Mouse (Mus musculus) stomach, embryonic 14.5 days (tissue): ENCODE data around the gene Hibch. TPM values are rescaled to one million over a fixed set of nuclear protein-coding genes. Genes with fewer than 3 reads are reported as not detected.
"Not testable (repeated sequence)": the region's sequence is repeated elsewhere in the genome, so short reads cannot be mapped to it uniquely, and the experiment has no call there.

Experiments
- ATAC-seq: fragments of 200-750 bp; cut with Nextera tagmentation; 2 replicates; pipeline ENCODE4 v1.8.0; 2017; ENCODE audit warnings: low read depth, moderate TSS enrichment; ENCODE audit not compliant: insufficient number of reproducible peaks, insufficient read depth, low FRiP score
- H3K27ac ChIP-seq: fragments of 300-500 bp; sonication (generic); 2 replicates; pipeline ENCODE4 v1.5.1; 2014; ENCODE audit warnings: mild to moderate bottlenecking, low read length, moderate library complexity, mixed read lengths
- H3K27me3 ChIP-seq: fragments of 300-500 bp; sonication (generic); 2 replicates; pipeline ENCODE4 v1.6.1; 2014; ENCODE audit warnings: low read length, control low read depth, mixed read lengths; ENCODE audit not compliant: control insufficient read depth, insufficient read depth
- H3K36me3 ChIP-seq: fragments of 300-500 bp; sonication (generic); 2 replicates; pipeline ENCODE4 v1.6.1; 2014; ENCODE audit warnings: mild to moderate bottlenecking, control low read depth, low read length, moderate library complexity, mixed read lengths; ENCODE audit not compliant: control insufficient read depth, insufficient read depth
- H3K4me1 ChIP-seq: fragments of 300-500 bp; sonication (generic); 2 replicates; pipeline ENCODE4 v1.6.1; 2014; ENCODE audit warnings: low read length, control low read depth, mixed read lengths; ENCODE audit not compliant: control insufficient read depth, insufficient read depth
- H3K4me2 ChIP-seq: fragments of 300-500 bp; sonication (generic); replicated peaks from 2 replicates; pipeline ENCODE4 v1.6.1; 2014; ENCODE audit warnings: low read depth, low read length, control low read depth
- H3K4me3 ChIP-seq: fragments of 300-500 bp; sonication (generic); 2 replicates; pipeline ENCODE4 v1.5.1; 2014; ENCODE audit warnings: low read depth, low read length, control low read depth
- H3K9ac ChIP-seq: fragments of 300-500 bp; sonication (generic); replicated peaks from 2 replicates; pipeline ENCODE4 v1.6.1; 2014; ENCODE audit warnings: low read depth, mild to moderate bottlenecking, control low read depth, low read length, moderate library complexity, mixed read lengths
- H3K9me3 ChIP-seq: fragments of 300-500 bp; sonication (generic); 2 replicates; pipeline ENCODE4 v1.6.1; 2016; ENCODE audit warnings: low read depth, low read length, control low read depth; ENCODE audit not compliant: control insufficient read depth
- WGBS: fragments of 180-500 bp; shearing (Covaris S2); extraction: QIAGEN DNeasy Blood & Tissue Kit; methylation state at CpG from one replicate; pipeline ENCODE4 v1.1.7; 2014; 5-methylcytosine and 5-hydroxymethylcytosine counted together
- polyA plus RNA-seq: library from polyadenylated mRNA; unstranded; fragments of >200 nt; fragmentation: Nextera tagmentation; extraction: Ambion mirVana; gene quantifications from 2 replicates; pipeline ENCODE4 v1.2.1, GENCODE M21; 2014

The Hibch gene
- polyA plus RNA-seq, 1 experiment from 2014 or later = 22.7 TPM

DNA sequence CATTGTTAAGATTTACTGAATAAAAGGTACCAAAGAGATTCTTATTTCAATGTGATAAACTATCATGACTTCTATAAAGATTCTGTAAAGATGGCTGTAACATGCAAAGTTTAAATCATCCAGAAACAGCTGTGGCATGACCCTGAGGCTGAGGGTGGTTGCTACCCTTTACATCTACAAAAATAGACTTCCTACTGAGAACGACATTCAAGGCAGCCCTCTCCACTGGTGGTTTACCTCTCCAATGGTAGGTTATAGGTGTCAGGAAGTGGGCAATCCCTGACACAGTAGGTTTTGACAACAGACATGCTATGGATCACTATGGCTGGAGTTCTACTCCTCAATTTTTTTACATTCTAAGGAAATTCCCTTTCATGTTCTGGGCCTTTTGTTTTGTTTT lies 79.8 kb downstream of the Hibch start:
- H3K9me3 ChIP-seq, H3K4me2 ChIP-seq, H3K27ac ChIP-seq, H3K4me3 ChIP-seq, H3K9ac ChIP-seq, ATAC-seq, H3K27me3 ChIP-seq, H3K36me3 ChIP-seq, H3K4me1 ChIP-seq: not testable (repeated sequence)
- WGBS = no CpG with 5 or more reads among the region's 1 CpGs

DNA sequence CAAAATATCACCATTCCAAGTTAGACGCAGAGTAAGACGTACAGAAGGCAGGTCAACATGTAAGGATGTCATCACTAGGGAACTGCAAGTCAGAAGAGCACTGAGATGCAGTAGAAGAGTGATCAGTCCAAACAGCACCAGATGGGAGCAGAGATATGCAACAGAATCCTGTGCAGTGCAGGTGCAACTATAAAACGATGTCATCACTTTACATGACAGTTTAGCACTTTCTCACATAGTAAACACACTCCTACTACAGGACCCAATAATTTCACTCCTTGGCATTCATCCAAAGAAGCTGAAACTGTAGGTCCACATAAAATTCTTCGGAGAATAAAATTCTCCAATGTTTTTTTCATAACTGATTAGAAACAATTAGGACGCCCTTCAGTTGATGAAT lies 89.8 kb downstream of the Hibch start:
- Histone ChIP-seq H3K9ac (no peak overlapping the region), H3K4me1 (no peaks in the 10 kb centered on the region), H3K36me3 (no peaks in the 10 kb centered on the region), H3K27me3 (no peaks in the 10 kb centered on the region), H3K4me2 (no peak overlapping the region), H3K4me3 (no peak overlapping the region), H3K9me3 (no peaks in the 10 kb centered on the region; the same call in 1 of the 2 replicates), H3K27ac (no peak overlapping the region)
- 67% methylated on average over 5 of the region's 5 CpGs for WGBS
- ATAC-seq = no peak

DNA sequence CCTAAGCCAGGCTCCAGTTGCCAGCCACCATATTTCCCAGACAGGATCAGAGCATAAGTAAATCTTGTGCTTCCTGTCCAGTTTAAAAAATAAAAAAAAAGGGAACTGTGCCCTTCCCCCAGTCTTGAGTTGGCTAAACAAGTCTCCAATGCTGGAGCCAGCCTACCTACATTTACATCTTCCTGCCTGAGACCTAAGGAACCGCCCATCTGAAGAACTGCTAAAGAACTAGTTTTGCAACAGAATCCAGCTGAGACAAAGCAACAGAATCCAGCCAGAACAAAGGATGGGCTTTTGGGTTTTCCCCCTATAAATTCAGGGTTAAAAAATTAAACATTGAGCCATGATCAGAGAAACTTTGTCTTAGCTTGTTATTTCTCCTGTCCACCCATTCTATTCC lies 94.3 kb downstream of the Hibch start:
- H3K9me3 ChIP-seq = no peaks in the 10 kb centered on the region; the same call in 1 of the 2 replicates
- no peaks in the 10 kb centered on the region for H3K36me3 ChIP-seq
- no peaks in the 10 kb centered on the region for H3K27me3 ChIP-seq
- no peak overlapping the region for H3K9ac ChIP-seq
- H3K4me1 ChIP-seq = no peaks in the 10 kb centered on the region
- no peak for ATAC-seq
- H3K27ac ChIP-seq = no peak overlapping the region
- WGBS = 93% methylated on average over 1 of the region's 1 CpGs
- no peak overlapping the region for H3K4me3 ChIP-seq
- H3K4me2 ChIP-seq = no peak overlapping the region

DNA sequence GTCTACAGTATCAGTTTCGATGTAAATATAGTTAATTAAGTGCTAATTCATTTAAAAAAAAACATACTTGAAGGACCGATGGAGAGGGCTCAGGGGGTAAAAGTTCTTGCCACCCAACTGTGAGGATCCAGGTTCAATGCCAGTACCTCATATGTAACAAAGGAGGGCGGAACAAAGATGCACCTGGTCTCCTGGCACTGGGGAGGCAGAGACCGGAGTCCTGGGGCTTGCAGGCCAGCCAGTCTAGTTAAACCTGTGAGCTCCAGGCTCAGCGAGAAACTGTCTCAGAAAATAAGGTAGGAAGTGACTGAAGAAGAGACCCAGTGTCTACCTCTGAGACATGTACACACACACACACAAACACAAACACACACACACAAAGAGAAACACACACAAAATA lies 103.2 kb downstream of the Hibch start:
- ATAC-seq = no peak
- 89% methylated on average over 5 of the region's 5 CpGs for WGBS

DNA sequence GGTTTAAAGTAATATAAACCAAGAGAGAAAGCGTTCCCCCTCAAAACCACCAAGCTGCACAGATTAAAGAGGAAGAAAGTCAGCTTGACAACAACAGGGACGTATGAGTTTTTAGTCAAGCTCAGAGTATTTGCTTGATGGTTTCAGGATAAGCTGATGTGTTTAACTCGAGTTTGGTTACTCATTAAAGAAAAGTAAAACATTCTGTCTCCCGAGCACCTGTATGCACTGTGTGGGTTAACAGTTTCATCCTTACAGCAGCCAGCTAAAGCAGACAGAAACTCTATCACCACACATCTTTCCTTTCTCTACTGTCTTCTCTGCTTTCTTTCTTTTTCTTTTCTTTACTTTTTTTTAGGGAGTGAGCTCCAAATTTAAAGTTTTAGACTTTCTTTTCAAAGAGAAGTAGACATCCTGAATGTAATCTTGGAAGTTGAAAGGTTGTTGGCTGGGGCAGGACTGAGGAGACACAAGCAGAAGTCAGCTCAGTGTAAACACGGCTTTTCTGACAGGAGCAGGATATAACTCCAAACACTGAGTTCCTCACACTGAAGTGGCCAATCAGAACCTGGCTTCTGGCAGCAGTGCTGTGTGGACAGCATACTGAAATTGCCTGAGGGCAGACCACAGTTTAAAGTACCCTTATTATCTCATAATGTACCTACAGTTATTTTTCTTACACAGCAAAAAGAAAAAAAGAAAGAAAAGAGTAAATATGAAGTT lies 106.6 kb downstream of the Hibch start:
- Histone ChIP-seq H3K9me3 (no peaks in the 10 kb centered on the region), H3K4me3 (no peak overlapping the region), H3K4me1 (no peaks in the 10 kb centered on the region), H3K36me3 (no peaks in the 10 kb centered on the region), H3K4me2 (peak overlapping the region; percentile 97; the same call in 1 of the 2 replicates), H3K9ac (no peak overlapping the region), H3K27ac (no peak overlapping the region), H3K27me3 (no peaks in the 10 kb centered on the region)
- 21% methylated on average over 5 of the region's 5 CpGs for WGBS
- ATAC-seq = no peak

More for the DNA sequence above, 103.2 kb downstream of the Hibch start:
- no peak overlapping the region for H3K27ac ChIP-seq
- H3K4me2 ChIP-seq = no peak overlapping the region
- no peaks in the 10 kb centered on the region for H3K36me3 ChIP-seq
- H3K27me3 ChIP-seq = no peaks in the 10 kb centered on the region
- no peak overlapping the region for H3K9ac ChIP-seq
- H3K9me3 ChIP-seq = no peaks in the 10 kb centered on the region
- no peak overlapping the region for H3K4me3 ChIP-seq
- no peaks in the 10 kb centered on the region for H3K4me1 ChIP-seq

DNA sequence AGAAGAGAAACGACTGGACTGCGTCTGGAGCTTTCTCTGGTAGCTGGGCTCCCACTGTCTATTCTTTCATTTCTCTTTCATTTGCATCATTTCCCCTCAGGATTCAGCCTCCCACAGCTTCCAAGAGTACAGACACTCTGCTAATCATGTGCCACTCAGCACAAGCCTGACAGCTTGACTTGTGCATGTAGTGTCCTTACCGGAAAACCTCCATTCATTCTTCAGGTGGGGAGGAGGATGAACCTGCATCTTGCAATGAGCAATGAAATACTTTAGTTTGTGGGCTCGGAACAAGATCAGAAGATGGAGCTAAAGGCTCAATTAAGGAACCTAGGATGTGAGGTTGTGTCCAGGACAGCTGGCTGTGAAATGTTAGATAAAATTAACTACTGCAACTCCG lies 107.4 kb downstream of the Hibch start:
- Histone ChIP-seq H3K9me3 (no peaks in the 10 kb centered on the region), H3K27me3 (no peaks in the 10 kb centered on the region), H3K4me1 (no peaks in the 10 kb centered on the region), H3K4me3 (peak overlapping the region; percentile 57), H3K27ac (no peak overlapping the region), H3K4me2 (peak overlapping the region; percentile 97), H3K9ac (no peak overlapping the region), H3K36me3 (no peaks in the 10 kb centered on the region)
- WGBS = 6% methylated on average over 5 of the region's 5 CpGs
- ATAC-seq = no peak

DNA sequence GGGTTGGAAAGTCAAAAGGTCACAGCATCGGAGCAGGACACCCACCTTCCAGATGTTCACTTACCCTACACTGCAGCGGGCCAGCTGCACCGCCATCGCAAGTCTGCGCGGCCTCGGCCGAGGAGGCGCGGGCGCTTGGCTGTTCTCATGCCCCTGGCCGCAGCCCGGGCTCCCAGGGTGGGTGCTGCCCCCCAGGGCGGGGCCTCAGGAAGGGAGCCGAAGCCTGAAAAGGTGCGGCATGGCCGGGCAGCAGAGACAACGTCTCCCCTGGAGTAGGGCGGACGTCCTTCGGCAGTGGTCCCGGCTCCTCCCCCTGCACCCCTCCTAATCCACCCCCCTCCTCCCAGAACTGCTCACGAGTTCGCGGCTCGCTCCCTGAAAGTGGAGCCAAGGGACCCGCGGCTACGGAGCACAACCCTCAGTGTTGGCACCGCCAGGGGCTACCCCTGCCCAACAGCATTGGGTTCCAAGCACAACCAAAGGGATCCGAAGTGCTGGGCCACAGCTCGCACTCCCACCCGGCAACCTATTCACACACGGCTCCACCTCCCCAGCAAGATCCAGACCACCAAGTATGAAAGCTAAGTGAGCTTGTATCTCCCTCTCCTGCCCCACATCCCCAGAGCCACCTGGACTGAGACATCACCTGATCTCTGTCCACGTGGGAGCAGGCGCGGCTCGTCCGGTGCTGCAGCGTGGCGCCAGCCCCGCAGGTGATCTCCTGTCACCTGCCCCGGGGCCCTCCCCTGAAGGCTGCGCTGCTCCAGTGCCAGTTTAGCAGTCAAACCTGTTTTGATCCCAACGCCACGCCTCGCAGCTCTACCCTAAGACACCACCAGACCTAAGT lies 108.0 kb downstream of the Hibch start:
- peak overlapping the region; percentile 38 for H3K9ac ChIP-seq
- peak overlapping the region; percentile 97 for H3K4me2 ChIP-seq
- peak; percentile 83 for ATAC-seq
- H3K27me3 ChIP-seq = no peaks in the 10 kb centered on the region
- H3K36me3 ChIP-seq = no peaks in the 10 kb centered on the region
- no peak overlapping the region for H3K27ac ChIP-seq
- H3K9me3 ChIP-seq = no peaks in the 10 kb centered on the region
- WGBS = under 1% methylated on average over 46 of the region's 47 CpGs
- H3K4me1 ChIP-seq = no peaks in the 10 kb centered on the region
- peak overlapping the region; percentile 57 for H3K4me3 ChIP-seq

DNA sequence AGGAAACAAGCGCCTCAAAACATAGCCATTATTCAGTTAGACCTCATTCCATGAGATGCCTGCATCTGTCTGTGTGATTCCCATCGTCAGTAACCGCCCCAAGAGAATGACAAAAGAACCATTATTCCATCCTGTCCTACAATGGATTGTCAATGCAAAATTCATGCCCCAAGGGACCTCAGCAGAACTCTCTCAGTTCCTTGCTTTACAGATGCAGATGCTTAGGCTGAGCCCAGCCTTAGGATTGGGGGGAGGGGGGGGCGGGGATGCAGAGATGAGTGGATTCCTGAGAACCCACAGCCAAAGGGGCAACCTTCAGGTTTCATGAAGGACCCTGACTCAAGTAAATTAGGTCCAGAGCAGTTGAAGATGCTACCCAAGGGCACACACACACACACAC lies 108.8 kb downstream of the Hibch start:
- peak overlapping the region; percentile 57; the same call in 1 of the 2 replicates for H3K4me3 ChIP-seq
- no peak overlapping the region for H3K27ac ChIP-seq
- H3K9ac ChIP-seq = no peak overlapping the region
- H3K4me2 ChIP-seq = peak overlapping the region; percentile 97
- no peak for ATAC-seq
- no peaks in the 10 kb centered on the region for H3K27me3 ChIP-seq
- no peaks in the 10 kb centered on the region for H3K9me3 ChIP-seq
- no peaks in the 10 kb centered on the region for H3K36me3 ChIP-seq
- 21% methylated on average over 4 of the region's 4 CpGs for WGBS
- no peaks in the 10 kb centered on the region for H3K4me1 ChIP-seq
